Mouse (Mus musculus): ENCODE measurements around the gene Sox2.

Gene Sox2

GRCm38 (mm10) chr3:34649726-34650620 lies at the start of gene Sox2:
Sox2 (plus strand) TSS chr3:34650405.
- DNase-seq (ENCODE audit: extremely low spot score, low read depth, low spot score) = no peak

GRCm38 (mm10) chr3:34601116-34601515 lies 49.1 kb upstream of the Sox2 start:
- no peak for DNase-seq (ENCODE audit: extremely low spot score, low read depth, low spot score)

GRCm38 (mm10) chr3:34614107-34614506 lies 36.1 kb upstream of the Sox2 start:
- DNase-seq (ENCODE audit: extremely low spot score, low read depth, low spot score) = no peak

- DNase-seq (ENCODE audit: extremely low spot score, low read depth, low spot score) = no peak
These were observed 34.7 kb upstream of the Sox2 start for GRCm38 (mm10) chr3:34615526-34615925.

GRCm38 (mm10) chr3:34618934-34619333 lies 31.3 kb upstream of the Sox2 start:
- no peak for DNase-seq (ENCODE audit: extremely low spot score, low read depth, low spot score)

- no peak for DNase-seq (ENCODE audit: extremely low spot score, low read depth, low spot score)
These were observed 30.1 kb upstream of the Sox2 start for GRCm38 (mm10) chr3:34620121-34620520.

- no peak for DNase-seq (ENCODE audit: extremely low spot score, low read depth, low spot score)
These were observed 25.4 kb upstream of the Sox2 start for GRCm38 (mm10) chr3:34624721-34625270.

- DNase-seq (ENCODE audit: extremely low spot score, low read depth, low spot score) = no peak
These were observed 23.7 kb upstream of the Sox2 start for GRCm38 (mm10) chr3:34626521-34626920.

- no peak for DNase-seq (ENCODE audit: extremely low spot score, low read depth, low spot score)
These were observed 20.2 kb upstream of the Sox2 start for GRCm38 (mm10) chr3:34630031-34630430.

GRCm38 (mm10) chr3:34630736-34631135 lies 19.5 kb upstream of the Sox2 start:
- DNase-seq (ENCODE audit: extremely low spot score, low read depth, low spot score) = no peak

GRCm38 (mm10) chr3:34636958-34637357 lies 13.2 kb upstream of the Sox2 start:
- no peak for DNase-seq (ENCODE audit: extremely low spot score, low read depth, low spot score)

GRCm38 (mm10) chr3:34637481-34637880 lies 12.7 kb upstream of the Sox2 start:
- no peak for DNase-seq (ENCODE audit: extremely low spot score, low read depth, low spot score)

- no peak for DNase-seq (ENCODE audit: extremely low spot score, low read depth, low spot score)
These were observed 12.3 kb upstream of the Sox2 start for GRCm38 (mm10) chr3:34637926-34638325.

- DNase-seq (ENCODE audit: extremely low spot score, low read depth, low spot score) = no peak
These were observed 11.9 kb upstream of the Sox2 start for GRCm38 (mm10) chr3:34638344-34638743.

GRCm38 (mm10) chr3:34639031-34639872 lies 11.0 kb upstream of the Sox2 start:
- no peak for DNase-seq (ENCODE audit: extremely low spot score, low read depth, low spot score)

- no peak for DNase-seq (ENCODE audit: extremely low spot score, low read depth, low spot score)
These were observed 10.3 kb upstream of the Sox2 start for GRCm38 (mm10) chr3:34639873-34640270.

- DNase-seq (ENCODE audit: extremely low spot score, low read depth, low spot score) = no peak
These were observed 9.9 kb upstream of the Sox2 start for GRCm38 (mm10) chr3:34640276-34640675.

- DNase-seq (ENCODE audit: extremely low spot score, low read depth, low spot score) = no peak
These were observed 9.3 kb upstream of the Sox2 start for GRCm38 (mm10) chr3:34640690-34641600.

GRCm38 (mm10) chr3:34641756-34642497 lies 8.3 kb upstream of the Sox2 start:
- no peak for DNase-seq (ENCODE audit: extremely low spot score, low read depth, low spot score)

- DNase-seq (ENCODE audit: extremely low spot score, low read depth, low spot score) = no peak
These were observed 7.7 kb upstream of the Sox2 start for GRCm38 (mm10) chr3:34642498-34642941.
